Mouse (Mus musculus) spleen, adult 2 months (tissue): Measurements from ENCODE around the gene Dnm2. TPM values are rescaled to one million over a fixed set of nuclear protein-coding genes. Genes with fewer than 3 reads are reported as not detected.

Source experiments
- DNase-seq, 2 experiments: peaks; one replicate each; pipeline versions ENCODE4 v3.0.0 to v3.0.0-alpha.2; 2012 to 2021; ENCODE audit warnings: low spot score in 2 of 2, low read depth in 1 of 2
- H3K27ac ChIP-seq: fragments of 200-500 bp; 2 replicates; pipeline ENCODE4 v1.5.1; 2012; ENCODE audit warnings: low read length, inconsistent platforms; ENCODE audit not compliant: insufficient read depth
- H3K27me3 ChIP-seq: fragments of 200-500 bp; 2 replicates; pipeline ENCODE4 v1.6.1; 2012; ENCODE audit warnings: mild to moderate bottlenecking, moderate library complexity, low read length, inconsistent platforms; ENCODE audit not compliant: control insufficient read depth, insufficient read depth
- H3K36me3 ChIP-seq: fragments of 200-500 bp; 2 replicates; pipeline ENCODE4 v1.6.1; 2012; ENCODE audit warnings: mild to moderate bottlenecking, low read length, inconsistent platforms; ENCODE audit not compliant: control insufficient read depth, insufficient read depth
- H3K4me1 ChIP-seq: fragments of 200-500 bp; 2 replicates; pipeline ENCODE4 v1.6.1; 2011; ENCODE audit warnings: inconsistent platforms; ENCODE audit not compliant: control insufficient read depth, insufficient read depth, insufficient read length
- H3K4me3 ChIP-seq: fragments of 200-500 bp; 2 replicates; pipeline ENCODE4 v1.5.1; 2011; ENCODE audit warnings: mild to moderate bottlenecking, inconsistent platforms; ENCODE audit not compliant: insufficient read depth, insufficient read length; ENCODE audit errors: extremely low read depth
- CTCF ChIP-seq: fragments of 200-500 bp; IDR thresholded peaks from 2 replicates; pipeline ENCODE4 v1.5.1; 2011; ENCODE audit warnings: mild to moderate bottlenecking, inconsistent platforms; ENCODE audit not compliant: insufficient read depth, insufficient read length, insufficient replicate concordance; ENCODE audit errors: extremely low read depth
- POLR2A ChIP-seq: fragments of 200-500 bp; IDR thresholded peaks from 2 replicates; pipeline ENCODE4 v1.6.1; 2011; ENCODE audit warnings: low read depth, low read length, inconsistent platforms
- WGBS: fragments of 180-500 bp; shearing (Covaris S2); methylation state at CpG from one replicate; pipeline ENCODE4 v1.1.7; 2018; 5-methylcytosine and 5-hydroxymethylcytosine counted together
- polyA plus RNA-seq: library from polyadenylated mRNA; depleted of rRNA; stranded (reverse); fragments of >200 nt; gene quantifications from 2 replicates; pipeline ENCODE4 v1.2.3, GENCODE M21; 2012

Gene Dnm2
- polyA plus RNA-seq, 1 experiment, result 223 TPM

DNA sequence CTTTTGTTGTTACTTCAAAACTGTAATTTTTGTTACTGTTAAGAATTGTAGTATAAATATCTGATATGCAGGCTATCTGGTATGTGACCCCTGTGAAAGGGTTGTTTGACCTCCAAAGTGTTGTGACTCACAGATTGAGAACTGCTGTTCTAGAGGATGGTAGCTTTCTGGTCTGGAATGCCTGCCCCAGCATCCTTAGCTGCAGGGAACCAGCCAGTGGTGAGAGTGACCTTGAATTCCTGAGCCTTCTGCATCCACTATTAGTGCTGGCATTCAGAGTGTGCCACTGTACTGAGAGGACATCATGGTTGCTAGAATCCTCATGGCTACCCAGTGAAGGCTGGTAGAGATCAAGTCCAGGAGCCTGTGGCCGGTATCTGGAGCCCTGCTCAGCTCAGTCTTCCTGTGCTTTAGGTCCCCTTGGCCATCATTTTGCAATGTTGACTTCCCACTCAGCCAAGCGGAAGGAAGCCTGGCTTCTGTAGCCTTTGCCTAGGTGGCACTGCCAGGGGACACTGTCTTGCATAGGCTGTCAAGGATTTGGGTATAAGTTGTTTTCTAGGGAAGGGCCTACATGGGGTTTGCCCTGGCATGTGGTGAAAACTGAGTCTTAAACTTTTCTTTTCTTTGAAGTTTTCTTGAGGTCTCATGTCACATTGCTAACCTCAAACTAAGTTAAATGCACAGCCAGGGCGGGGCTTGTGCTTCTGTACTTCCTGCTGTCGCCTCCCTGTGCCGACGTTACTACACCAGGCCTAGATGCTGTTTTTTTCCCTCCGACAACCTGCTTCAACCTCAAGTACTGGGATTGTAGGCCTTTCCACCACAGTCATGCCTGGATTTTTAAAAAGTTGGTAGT lies 11.3 kb downstream of the Dnm2 start:
- WGBS, result 13% methylated on average over 7 of the region's 7 CpGs
- Histone ChIP-seq H3K27me3 (no peaks in the 10 kb centered on the region), H3K27ac (peak overlapping the region; percentile 79), H3K36me3 (no peaks in the 10 kb centered on the region), H3K4me1 (peaks cover 44% of the 10 kb centered on the region), H3K4me3 (peak overlapping the region; percentile 10; the same call in 1 of the 2 replicates)
- peak; percentile 71 for DNase-seq
- TF ChIP-seq POLR2A, result no peak
- TF ChIP-seq CTCF, result no peak

DNA sequence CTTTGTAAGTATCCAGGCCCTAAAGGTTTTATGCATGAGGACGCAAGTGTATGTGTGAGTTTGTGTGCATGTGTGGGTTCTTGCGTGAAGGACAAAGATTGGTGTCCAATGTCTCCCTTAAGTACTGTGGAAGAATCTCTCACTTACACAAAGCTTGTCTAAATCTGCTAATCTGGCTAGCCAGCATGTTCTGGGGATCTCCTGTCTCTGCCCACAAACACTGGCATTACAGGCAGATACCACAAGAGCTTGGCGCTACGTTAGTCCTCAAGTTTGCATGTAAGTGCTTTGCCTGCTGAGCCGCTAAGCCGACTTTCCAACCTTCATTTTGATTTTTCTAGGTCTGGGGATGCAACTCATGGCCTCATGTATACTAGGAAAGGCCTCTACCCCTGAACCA lies 12.9 kb downstream of the Dnm2 start:
- WGBS, result 87% methylated on average over 6 of the region's 6 CpGs
- DNase-seq, result no peak
- H3K4me3 ChIP-seq, result no peak overlapping the region
- H3K36me3 ChIP-seq, result no peaks in the 10 kb centered on the region
- H3K27ac ChIP-seq, result peak overlapping the region; percentile 14; the same call in 1 of the 2 replicates
- H3K4me1 ChIP-seq, result peaks cover 44% of the 10 kb centered on the region
- no peaks in the 10 kb centered on the region for H3K27me3 ChIP-seq
- no peak for TF ChIP-seq CTCF
- TF ChIP-seq POLR2A, result no peak

DNA sequence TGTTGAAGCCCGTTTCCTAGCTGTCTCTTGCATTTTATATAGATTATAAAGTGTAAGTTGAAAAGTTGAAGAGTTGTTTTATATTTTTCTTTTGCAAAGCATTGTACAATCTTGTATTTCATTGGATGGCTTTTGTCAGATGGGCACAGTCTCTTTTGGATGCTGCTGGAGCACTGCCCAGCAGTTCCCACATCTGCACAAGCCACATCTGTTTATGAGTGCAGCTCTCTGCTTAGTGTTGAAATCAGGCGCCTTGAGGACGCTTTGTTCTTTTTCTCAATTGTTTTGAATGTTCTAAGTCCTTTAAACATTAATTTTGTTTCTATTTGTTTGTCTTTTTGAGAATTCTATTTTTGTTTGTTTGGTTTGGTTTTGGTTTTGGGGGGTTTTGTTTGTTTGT lies 13.5 kb downstream of the Dnm2 start:
- 60% methylated on average over 3 of the region's 3 CpGs for WGBS
- peaks cover 44% of the 10 kb centered on the region for H3K4me1 ChIP-seq
- H3K36me3 ChIP-seq, result no peaks in the 10 kb centered on the region
- H3K27ac ChIP-seq, result peak overlapping the region; percentile 27
- no peak for DNase-seq
- no peaks in the 10 kb centered on the region for H3K27me3 ChIP-seq
- TF ChIP-seq POLR2A (no peak), CTCF (no peak)
- no peak overlapping the region for H3K4me3 ChIP-seq

DNA sequence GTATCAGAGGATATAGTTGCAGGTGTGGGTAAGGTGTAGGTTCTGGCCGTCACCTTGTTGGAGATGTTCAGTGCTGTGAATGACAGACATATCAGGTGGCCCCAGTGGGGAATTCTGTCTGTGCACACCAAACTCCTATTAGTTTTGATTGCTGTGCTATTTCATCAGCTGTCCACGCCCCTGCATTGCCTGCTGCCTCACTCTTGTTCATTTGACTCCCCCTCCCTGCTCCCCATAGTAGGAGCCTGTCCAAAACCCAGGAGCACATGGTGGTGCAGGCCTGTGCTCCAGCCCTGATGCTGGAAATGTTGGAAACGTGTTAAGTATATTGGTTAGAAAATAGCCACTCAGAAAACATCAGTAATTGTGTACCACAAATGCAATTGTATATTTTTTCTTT lies 14.7 kb downstream of the Dnm2 start:
- peak overlapping the region; percentile 69 for H3K27ac ChIP-seq
- 71% methylated on average over 3 of the region's 3 CpGs for WGBS

DNA sequence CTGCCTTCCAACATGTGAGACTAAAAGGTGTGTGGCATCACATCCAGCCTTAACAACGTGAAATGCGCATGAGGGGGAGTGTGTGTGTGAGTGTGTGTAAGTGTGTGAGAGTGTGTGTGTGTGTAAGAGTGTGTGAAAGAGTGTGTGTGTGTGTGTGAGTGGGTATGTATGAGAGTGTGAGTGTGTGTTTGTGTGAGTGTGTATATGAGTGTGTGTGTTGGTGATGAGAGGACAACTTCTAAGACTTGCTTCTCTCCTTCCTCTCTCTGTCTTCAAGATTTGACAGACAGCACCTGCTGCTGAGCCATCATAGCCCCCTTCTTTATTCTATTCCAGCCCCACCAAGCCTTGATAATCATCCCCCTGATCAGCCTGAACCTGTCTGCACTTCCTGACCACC lies 15.2 kb downstream of the Dnm2 start:
- Histone ChIP-seq H3K27ac (peak overlapping the region; percentile 21; the same call in 1 of the 2 replicates), H3K4me3 (no peak overlapping the region), H3K4me1 (peaks cover 44% of the 10 kb centered on the region), H3K36me3 (no peaks in the 10 kb centered on the region), H3K27me3 (no peaks in the 10 kb centered on the region)
- TF ChIP-seq POLR2A, result no peak
- no peak for TF ChIP-seq CTCF
- WGBS, result 96% methylated on average over 2 of the region's 2 CpGs
- no peak for DNase-seq

More for the DNA sequence above, 14.7 kb downstream of the Dnm2 start:
- H3K27me3 ChIP-seq, result no peaks in the 10 kb centered on the region
- H3K36me3 ChIP-seq, result no peaks in the 10 kb centered on the region
- no peak for DNase-seq
- peaks cover 44% of the 10 kb centered on the region for H3K4me1 ChIP-seq
- no peak for TF ChIP-seq CTCF
- TF ChIP-seq POLR2A, result no peak
- H3K4me3 ChIP-seq, result no peak overlapping the region

DNA sequence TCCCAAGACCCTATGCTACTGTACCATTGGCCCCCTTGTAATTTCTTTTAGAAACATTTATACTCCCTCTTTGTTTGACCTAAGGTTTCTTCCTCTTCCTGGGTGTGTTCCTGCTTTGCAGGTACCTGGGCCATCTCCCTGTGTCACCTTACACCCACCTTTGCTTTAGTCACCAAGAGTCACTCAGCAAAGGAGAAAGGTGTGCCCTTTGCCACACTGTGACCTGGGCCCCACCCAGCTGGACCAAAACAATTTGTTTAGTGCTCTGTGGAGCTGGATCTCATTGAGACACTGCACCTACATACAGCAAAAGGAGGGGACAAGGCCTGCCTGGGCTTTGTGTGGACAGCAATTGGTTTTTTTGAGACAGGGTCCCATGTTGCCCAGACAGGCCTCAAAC lies 15.7 kb downstream of the Dnm2 start:
- no peak overlapping the region for H3K27ac ChIP-seq
- DNase-seq, result no peak
- H3K4me3 ChIP-seq, result no peak overlapping the region
- H3K36me3 ChIP-seq, result no peaks in the 10 kb centered on the region
- peaks cover 41% of the 10 kb centered on the region for H3K4me1 ChIP-seq
- no peaks in the 10 kb centered on the region for H3K27me3 ChIP-seq
- TF ChIP-seq CTCF, result no peak
- no peak for TF ChIP-seq POLR2A

DNA sequence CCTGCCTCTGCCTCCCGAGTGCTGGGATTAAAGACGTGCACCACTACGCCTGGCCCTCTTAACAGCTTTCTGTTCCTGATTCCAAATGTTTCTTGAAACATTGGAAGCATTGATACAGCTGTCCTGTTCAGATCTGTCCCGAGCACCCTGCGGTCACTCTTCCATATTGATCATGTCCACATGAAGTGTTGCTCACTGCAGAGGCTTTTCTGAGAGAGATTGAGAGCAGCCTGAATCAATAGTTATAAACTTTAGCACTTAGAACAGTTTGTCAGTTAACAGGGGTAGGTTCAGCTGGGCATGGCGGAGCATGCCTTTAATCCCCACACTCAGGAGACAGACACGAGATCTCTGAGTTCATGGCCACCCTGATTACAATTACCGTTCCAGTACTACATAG lies 19.1 kb downstream of the Dnm2 start:
- Histone ChIP-seq H3K4me3 (no peak overlapping the region), H3K4me1 (peaks cover 25% of the 10 kb centered on the region; the same call in 1 of the 2 replicates), H3K27me3 (no peaks in the 10 kb centered on the region), H3K27ac (no peak overlapping the region), H3K36me3 (no peaks in the 10 kb centered on the region; the same call in 1 of the 2 replicates)
- 96% methylated on average over 8 of the region's 8 CpGs for WGBS
- TF ChIP-seq CTCF, result no peak
- no peak for TF ChIP-seq POLR2A
- DNase-seq, result no peak
